Mouse (Mus musculus) hindlimb bud, embryonic 11.5 days (tissue): ENCODE data around the gene Fbxo4.

Source experiments
- DNase-seq: peaks from one replicate; pipeline ENCODE4 v3.0.0-alpha.2; 2012; ENCODE audit warnings: low read depth, low spot score; ENCODE audit errors: extremely low spot score

The Fbxo4 gene

DNA sequence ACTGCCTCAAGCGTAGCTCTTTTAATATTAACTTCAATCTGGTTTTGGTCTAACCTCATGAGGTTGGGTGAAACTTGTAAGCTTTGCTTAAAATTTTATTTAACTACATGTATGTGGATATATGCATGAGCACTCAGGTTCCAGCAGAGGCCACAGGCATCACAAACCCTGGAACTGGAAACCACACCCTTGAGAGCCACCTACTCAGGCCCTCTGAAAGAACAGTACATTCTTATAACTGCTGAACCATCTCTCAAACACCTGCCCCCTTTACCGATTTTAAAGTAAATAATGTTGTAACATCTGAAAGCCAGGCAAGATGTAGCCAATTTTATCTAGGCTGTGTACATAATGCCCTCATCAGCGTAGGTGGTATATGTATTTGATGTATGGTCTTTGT lies 498 bp upstream of the Fbxo4 start:
- no peak for DNase-seq

DNA sequence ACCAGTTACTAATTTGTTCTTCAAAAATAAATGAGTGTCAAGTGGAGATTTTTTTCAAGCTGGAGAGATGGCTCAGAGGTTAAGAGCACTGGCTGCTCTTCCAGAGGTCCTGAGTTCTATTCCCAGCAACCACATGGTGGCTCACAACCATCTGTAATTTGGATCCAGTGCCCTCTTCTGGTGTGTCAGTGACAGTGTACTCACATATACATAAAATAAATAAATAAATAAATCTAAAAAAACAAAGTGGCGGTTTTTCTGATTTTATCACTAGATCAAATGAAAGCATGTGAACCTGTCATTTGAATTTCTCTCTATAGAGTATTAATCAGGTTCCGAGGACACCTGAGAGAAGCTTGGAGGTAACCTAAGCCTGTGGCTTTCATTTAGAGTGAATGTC lies 1.1 kb downstream of the Fbxo4 start:
- DNase-seq: no peak

DNA sequence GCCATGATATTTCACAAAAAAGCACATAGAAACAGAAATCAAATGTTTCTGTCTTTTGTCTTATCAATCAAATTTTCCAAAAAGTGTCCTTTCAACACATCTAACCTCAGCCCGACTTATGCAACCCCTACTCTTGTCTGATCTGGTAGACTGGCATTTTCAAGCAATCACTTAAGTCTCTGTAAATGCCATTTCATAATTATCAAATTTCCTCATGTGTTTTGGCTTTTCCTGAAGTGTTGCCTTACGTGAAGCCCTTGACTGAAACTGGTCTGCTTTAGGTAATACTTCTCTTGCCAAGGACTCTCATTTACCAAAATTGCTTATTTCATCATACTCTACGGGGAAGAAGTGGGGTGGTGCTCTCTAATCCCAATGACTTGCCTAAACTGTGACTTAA lies 6.1 kb downstream of the Fbxo4 start:
- no peak for DNase-seq

DNA sequence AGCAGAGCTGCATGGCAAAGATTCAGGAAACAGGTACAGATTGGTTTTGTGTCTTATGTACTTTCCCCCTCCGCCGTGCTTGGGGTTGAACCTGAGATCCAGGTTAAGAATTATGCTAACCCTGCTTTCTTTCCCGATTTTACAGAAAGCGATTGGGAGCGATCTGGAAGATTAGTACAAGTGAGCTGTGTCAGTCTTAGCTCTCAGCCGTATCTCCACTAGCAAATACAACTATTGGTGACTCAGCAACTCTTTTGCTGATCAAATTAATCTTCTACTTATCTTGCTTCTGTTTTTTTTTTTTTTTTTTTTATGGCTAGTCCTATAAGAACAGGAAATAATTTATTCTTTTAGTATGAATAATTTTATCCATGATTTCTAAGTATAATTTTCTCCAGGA lies 9.2 kb downstream of the Fbxo4 start:
- DNase-seq: no peak

DNA sequence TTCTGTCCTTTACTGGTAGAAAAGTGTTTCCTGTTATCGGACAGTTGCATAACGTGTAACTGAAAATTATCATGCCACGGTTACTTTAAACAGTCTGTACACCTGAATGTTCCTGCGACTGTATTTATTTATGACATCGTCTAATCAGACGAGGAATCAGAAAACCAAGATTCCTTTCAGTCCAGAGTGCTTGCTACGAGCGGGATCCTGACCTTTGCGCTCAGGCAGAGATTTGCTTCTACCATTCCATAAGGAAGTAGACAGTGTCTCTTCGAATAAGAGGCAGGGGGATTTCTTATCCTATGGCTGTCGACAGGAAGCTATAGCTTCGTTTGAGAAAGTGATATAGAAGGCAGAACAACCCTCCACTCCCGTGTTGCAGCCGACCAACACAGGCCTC lies 9.6 kb downstream of the Fbxo4 start:
- no peak for DNase-seq

DNA sequence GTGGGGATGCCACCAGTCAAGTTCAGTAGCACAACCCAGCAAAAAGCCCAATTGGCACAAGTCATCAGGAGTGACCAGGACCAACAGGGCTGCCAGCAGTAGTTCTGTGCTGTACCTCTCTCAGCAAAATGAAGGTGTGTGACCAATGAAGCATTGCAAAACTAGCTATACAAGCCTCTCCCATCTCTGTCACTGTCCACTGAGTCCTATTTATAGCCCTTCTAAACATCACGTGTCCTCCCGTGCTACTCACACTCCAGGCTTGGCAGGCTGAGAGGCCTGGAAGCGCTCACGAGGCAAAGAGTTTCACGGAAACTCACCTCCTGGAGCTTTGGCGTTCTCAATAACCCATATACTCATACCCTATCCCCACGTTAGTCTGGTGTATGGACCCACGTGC lies 17.1 kb downstream of the Fbxo4 start:
- DNase-seq: no peak

DNA sequence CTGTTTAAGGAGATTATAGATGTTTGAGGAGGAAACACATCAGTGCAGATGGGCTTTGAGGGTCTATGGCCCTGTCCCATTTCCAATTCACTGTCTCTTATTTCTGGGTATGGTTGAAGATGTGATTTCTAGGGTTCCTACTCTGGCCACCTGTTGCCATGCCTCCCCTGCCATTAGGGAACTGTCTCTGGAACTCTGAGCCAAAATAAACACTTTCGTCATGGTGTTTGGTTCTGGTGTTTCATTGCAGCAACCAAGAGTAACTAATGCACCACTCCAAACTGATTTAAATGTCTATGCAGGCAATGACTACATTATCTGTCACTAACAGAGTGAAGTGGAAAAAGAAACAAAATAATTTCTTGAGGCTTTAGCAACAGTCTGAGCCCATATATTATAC lies 19.3 kb downstream of the Fbxo4 start:
- DNase-seq: no peak

DNA sequence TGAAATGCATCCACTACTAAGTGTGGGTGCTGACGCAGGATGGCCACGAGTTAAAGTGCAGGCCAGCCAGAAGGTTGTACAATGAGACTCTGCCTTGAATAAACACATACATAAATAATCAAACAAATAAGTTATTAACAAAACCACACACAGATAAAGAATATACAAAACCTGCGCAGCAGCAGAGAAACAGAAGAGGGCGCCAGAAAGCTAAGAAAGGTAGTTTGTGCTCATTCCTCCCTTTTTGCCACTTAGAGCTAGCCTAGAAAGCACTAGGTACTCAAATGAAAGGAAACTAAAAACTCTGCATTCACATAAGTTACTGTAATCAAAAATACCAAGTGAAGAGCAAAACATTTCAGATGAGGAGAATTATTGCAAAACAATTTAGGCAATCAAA lies 21.4 kb downstream of the Fbxo4 start:
- no peak for DNase-seq

DNA sequence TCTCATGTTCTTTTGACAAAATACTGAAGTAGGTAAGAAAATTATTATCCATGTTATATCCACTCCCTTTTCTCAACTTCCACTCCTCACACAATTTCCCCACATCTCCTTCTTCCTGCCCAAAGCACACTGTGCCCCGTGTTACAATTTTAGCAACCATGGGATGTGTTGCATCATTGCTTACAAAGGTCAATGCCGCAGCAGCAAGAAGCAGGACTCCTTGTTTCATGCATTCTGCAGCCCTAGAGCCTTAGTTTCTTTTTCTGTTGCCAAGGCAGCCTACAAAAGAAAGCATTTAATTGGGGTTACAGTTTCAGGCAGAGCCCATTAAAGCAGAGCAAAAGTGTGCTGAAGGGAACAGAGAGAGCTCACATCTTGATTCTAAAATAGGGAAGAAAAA lies 24.4 kb downstream of the Fbxo4 start:
- no peak for DNase-seq

DNA sequence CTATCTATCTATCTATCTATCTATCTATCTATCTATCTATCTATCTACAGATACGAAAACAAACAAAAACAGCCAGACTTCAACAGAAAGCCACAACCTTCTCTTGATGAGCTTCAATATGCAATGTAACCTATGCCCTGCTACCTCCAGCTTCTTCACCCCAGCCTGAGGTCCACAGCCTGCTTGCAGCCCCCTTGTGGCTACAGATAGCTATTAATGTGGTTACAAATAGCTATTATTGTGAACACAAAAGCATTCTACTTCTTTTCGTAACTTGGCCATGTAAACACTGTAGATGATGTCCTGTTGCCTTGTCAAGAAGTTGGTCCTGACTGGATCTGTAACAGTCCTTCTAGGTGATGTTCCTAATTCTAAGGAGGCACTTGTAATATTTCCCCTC lies 41.2 kb downstream of the Fbxo4 start:
- no peak for DNase-seq

DNA sequence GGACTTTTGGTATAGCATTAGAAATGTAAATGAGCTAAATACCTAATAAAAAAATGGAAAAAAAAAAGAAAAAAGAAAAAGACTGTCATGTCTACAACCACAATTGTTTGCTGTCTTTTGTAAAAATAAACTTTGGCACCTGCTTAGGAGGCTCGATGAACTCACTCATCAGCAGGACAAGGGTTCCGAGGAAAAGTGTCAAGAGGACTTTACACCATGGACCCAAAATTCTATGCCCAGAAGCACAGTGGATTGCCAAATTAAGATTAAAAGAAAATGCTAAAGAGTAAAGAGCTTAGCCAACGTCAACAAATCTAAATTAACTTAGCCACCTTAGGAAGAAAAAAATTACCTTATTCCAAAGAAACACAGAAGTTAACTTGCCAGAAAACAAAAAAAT lies 43.3 kb downstream of the Fbxo4 start:
- no peak for DNase-seq

DNA sequence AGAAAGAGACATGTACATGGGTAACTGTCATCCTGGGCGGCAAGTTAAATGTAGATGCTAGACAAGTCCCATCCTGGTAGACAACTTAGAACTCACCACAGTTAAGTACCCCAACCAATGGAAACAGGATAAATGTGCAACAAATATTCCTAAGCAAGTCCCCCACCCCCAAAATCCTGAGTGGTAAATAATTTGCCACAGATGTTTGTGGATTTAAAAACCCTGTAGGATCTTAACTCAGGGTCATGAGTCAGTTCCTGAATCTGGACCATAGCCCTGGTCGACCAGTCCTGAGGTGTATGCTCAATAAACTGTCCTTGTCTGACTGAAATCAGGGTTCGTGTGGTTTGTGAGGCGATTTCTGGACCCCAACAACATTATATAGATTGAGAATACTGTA lies 45.9 kb downstream of the Fbxo4 start:
- no peak for DNase-seq

DNA sequence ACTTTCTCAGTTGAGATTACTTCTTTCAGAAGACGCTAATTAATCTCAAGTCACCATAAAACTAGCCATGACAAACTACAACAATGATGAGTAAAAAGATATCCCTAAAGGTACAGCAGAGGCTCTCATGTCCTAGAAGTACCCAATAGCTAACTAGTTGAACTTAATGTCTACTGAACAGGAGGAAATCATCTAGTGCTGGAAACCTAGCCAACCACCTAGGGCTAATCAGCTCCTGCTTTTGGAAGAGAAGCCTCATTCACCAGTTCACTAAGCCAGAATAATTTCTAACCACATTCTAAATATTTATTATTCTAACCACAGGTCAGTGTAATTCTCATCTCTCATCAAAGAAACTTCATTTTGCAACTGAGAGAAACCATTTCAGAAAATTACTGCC lies 47.4 kb downstream of the Fbxo4 start:
- DNase-seq: no peak
